Mouse (Mus musculus) cerebellum, adult 11-12 months (tissue): Measurements from ENCODE around the gene Inafm1.
"Not testable (repeated sequence)": the region's sequence is repeated elsewhere in the genome, so short reads cannot be mapped to it uniquely, and the experiment has no call there.

Experiments
- DNase-seq: peaks from one replicate; pipeline ENCODE4 v3.0.0; 2022

The Inafm1 gene

GRCm38 (mm10) chr7:16273081-16273765 is at the start of gene Inafm1:
Inafm1 (minus strand) TSS chr7:16273617.
- DNase-seq = peak; percentile 91

- no peak for DNase-seq
Observed at GRCm38 (mm10) chr7:16320479-16320878, 47.1 kb upstream of the Inafm1 start.

- no peak for DNase-seq
Observed at GRCm38 (mm10) chr7:16319216-16319615, 45.8 kb upstream of the Inafm1 start.

GRCm38 (mm10) chr7:16317094-16317493 is 43.7 kb upstream of the Inafm1 start:
- DNase-seq = no peak

- no peak for DNase-seq
Observed at GRCm38 (mm10) chr7:16315222-16315759, 41.9 kb upstream of the Inafm1 start.

GRCm38 (mm10) chr7:16314221-16314775 is 40.9 kb upstream of the Inafm1 start:
- DNase-seq = no peak

- peak; percentile 83 for DNase-seq
Observed at GRCm38 (mm10) chr7:16313481-16314220, 40.2 kb upstream of the Inafm1 start.

- DNase-seq = peak; percentile 81
Observed at GRCm38 (mm10) chr7:16312672-16313311, 39.4 kb upstream of the Inafm1 start.

GRCm38 (mm10) chr7:16312011-16312671 is 38.7 kb upstream of the Inafm1 start:
- peak; percentile 73 for DNase-seq

GRCm38 (mm10) chr7:16311453-16312004 is 38.1 kb upstream of the Inafm1 start:
- peak; percentile 63 for DNase-seq

- peak; percentile 72 for DNase-seq
Observed at GRCm38 (mm10) chr7:16310521-16311452, 37.4 kb upstream of the Inafm1 start.

- DNase-seq = peak; percentile 88
Observed at GRCm38 (mm10) chr7:16310020-16310520, 36.7 kb upstream of the Inafm1 start.

GRCm38 (mm10) chr7:16309318-16310019 is 36.1 kb upstream of the Inafm1 start:
- DNase-seq = peak; percentile 91

- DNase-seq = peak; percentile 62
Observed at GRCm38 (mm10) chr7:16308555-16309317, 35.3 kb upstream of the Inafm1 start.

- not testable (repeated sequence) for DNase-seq
Observed at GRCm38 (mm10) chr7:16308093-16308492, 34.7 kb upstream of the Inafm1 start, which contains the start of gene Bbc3. Bbc3 (plus strand) TSS chr7:16308393.

GRCm38 (mm10) chr7:16307141-16307540 is 33.7 kb upstream of the Inafm1 start:
- DNase-seq = not testable (repeated sequence)

GRCm38 (mm10) chr7:16299419-16300035 is 26.1 kb upstream of the Inafm1 start:
- DNase-seq = peak; percentile 96

GRCm38 (mm10) chr7:16298927-16299326 is 25.5 kb upstream of the Inafm1 start:
- peak; percentile 51 for DNase-seq

- peak; percentile 59 for DNase-seq
Observed at GRCm38 (mm10) chr7:16297616-16298015, 24.2 kb upstream of the Inafm1 start.
